Mouse (Mus musculus) heart, embryonic 16.5 days (tissue): ENCODE measurements around the gene Tanc2. TPM values are rescaled to one million over a fixed set of nuclear protein-coding genes. Genes with fewer than 3 reads are reported as not detected.
A peak's percentile ranks its signal among the peaks of the same experiment; 100 is the strongest.

Experiments used
- ATAC-seq: fragments of 200-750 bp; cut with Nextera tagmentation; replicated peaks from 2 replicates; pipeline ENCODE4 v1.8.0; 2017; ENCODE audit warnings: moderate number of reproducible peaks; ENCODE audit not compliant: insufficient read depth, low FRiP score; ENCODE audit errors: extremely low read depth
- H3K27ac ChIP-seq: fragments of 300-500 bp; sonication (generic); 2 replicates; pipeline ENCODE4 v1.5.1; 2014; ENCODE audit warnings: mild to moderate bottlenecking, low read length, control low read depth, moderate library complexity
- H3K27me3 ChIP-seq: fragments of 300-500 bp; sonication (generic); 2 replicates; pipeline ENCODE4 v1.6.1; 2014; ENCODE audit warnings: low read length, mixed read lengths; ENCODE audit not compliant: control insufficient read depth, insufficient read depth
- H3K36me3 ChIP-seq: fragments of 300-500 bp; sonication (generic); 2 replicates; pipeline ENCODE4 v1.6.1; 2014; ENCODE audit not compliant: control insufficient read depth, insufficient read depth
- H3K4me1 ChIP-seq: fragments of 300-500 bp; sonication (generic); 2 replicates; pipeline ENCODE4 v1.6.1; 2014; ENCODE audit warnings: low read length, mixed read lengths; ENCODE audit not compliant: control insufficient read depth, insufficient read depth
- H3K4me2 ChIP-seq: fragments of 300-500 bp; sonication (generic); 2 replicates; pipeline ENCODE4 v1.6.1; 2014; ENCODE audit warnings: low read depth, mild to moderate bottlenecking, control low read depth, low read length
- H3K4me3 ChIP-seq: fragments of 300-500 bp; sonication (generic); 2 replicates; pipeline ENCODE4 v1.5.1; 2014; ENCODE audit warnings: mild to moderate bottlenecking, control low read depth, low read length
- H3K9ac ChIP-seq: fragments of 300-500 bp; sonication (generic); 2 replicates; pipeline ENCODE4 v1.6.1; 2014; ENCODE audit warnings: low read length, control low read depth
- H3K9me3 ChIP-seq: fragments of 300-500 bp; sonication (generic); replicated peaks from 2 replicates; pipeline ENCODE4 v1.6.1; 2016; ENCODE audit warnings: low read length; ENCODE audit not compliant: control insufficient read depth
- WGBS: fragments of 180-500 bp; shearing (Covaris S2); extraction: QIAGEN DNeasy Blood & Tissue Kit; methylation state at CpG from one replicate; pipeline ENCODE4 v1.1.7; 2014; 5-methylcytosine and 5-hydroxymethylcytosine counted together
- polyA plus RNA-seq: library from polyadenylated mRNA; unstranded; fragments of >200 nt; fragmentation: Nextera tagmentation; extraction: Ambion mirVana; gene quantifications from 2 replicates; pipeline ENCODE4 v1.2.1, GENCODE M21; 2015

Tanc2 gene
- polyA plus RNA-seq, 1 experiment from 2014 or later, result 8.0 TPM

- Histone ChIP-seq H3K36me3 (no peaks in the 10 kb centered on the region), H3K4me3 (no peak overlapping the region), H3K4me2 (no peak overlapping the region), H3K9me3 (no peaks in the 10 kb centered on the region), H3K9ac (no peak overlapping the region), H3K4me1 (no peaks in the 10 kb centered on the region), H3K27me3 (no peaks in the 10 kb centered on the region; the same call in 1 of the 2 replicates), H3K27ac (no peak overlapping the region)
- no peak for ATAC-seq
- 55% methylated on average over 5 of the region's 5 CpGs for WGBS
Observed at GRCm38 (mm10) chr11:105934303-105934711, 344.5 kb downstream of the Tanc2 start.

- 61% methylated on average over 6 of the region's 6 CpGs for WGBS
- Histone ChIP-seq H3K9ac (no peak overlapping the region), H3K27ac (no peak overlapping the region), H3K36me3 (no peaks in the 10 kb centered on the region), H3K4me1 (no peaks in the 10 kb centered on the region), H3K27me3 (no peaks in the 10 kb centered on the region; the same call in 1 of the 2 replicates), H3K9me3 (no peaks in the 10 kb centered on the region), H3K4me3 (no peak overlapping the region), H3K4me2 (no peak overlapping the region)
- ATAC-seq, result no peak
Observed at GRCm38 (mm10) chr11:105934816-105935215, 345.0 kb downstream of the Tanc2 start.

GRCm38 (mm10) chr11:105935496-105935895 lies 345.7 kb downstream of the Tanc2 start:
- Histone ChIP-seq H3K36me3 (no peaks in the 10 kb centered on the region), H3K27ac (no peak overlapping the region), H3K9me3 (no peaks in the 10 kb centered on the region), H3K9ac (no peak overlapping the region), H3K4me3 (no peak overlapping the region), H3K4me1 (no peaks in the 10 kb centered on the region), H3K4me2 (no peak overlapping the region), H3K27me3 (no peaks in the 10 kb centered on the region; the same call in 1 of the 2 replicates)
- 89% methylated on average over 8 of the region's 8 CpGs for whole genome bisulfite sequencing
- ATAC-seq, result no peak

GRCm38 (mm10) chr11:105936200-105936599 lies 346.4 kb downstream of the Tanc2 start:
- H3K9ac ChIP-seq, result no peak overlapping the region
- no peak for ATAC-seq
- H3K4me1 ChIP-seq, result no peaks in the 10 kb centered on the region
- no peaks in the 10 kb centered on the region for H3K9me3 ChIP-seq
- 77% methylated on average over 6 of the region's 6 CpGs for WGBS
- no peak overlapping the region for H3K27ac ChIP-seq
- H3K4me3 ChIP-seq, result no peak overlapping the region
- peaks cover 3% of the 10 kb centered on the region; the same call in 1 of the 2 replicates for H3K27me3 ChIP-seq
- H3K4me2 ChIP-seq, result no peak overlapping the region
- no peaks in the 10 kb centered on the region for H3K36me3 ChIP-seq

- ATAC-seq, result no peak
- Histone ChIP-seq H3K36me3 (no peaks in the 10 kb centered on the region), H3K4me3 (no peak overlapping the region), H3K27ac (no peak overlapping the region), H3K9ac (no peak overlapping the region), H3K4me1 (no peaks in the 10 kb centered on the region), H3K27me3 (peaks cover 7% of the 10 kb centered on the region; the same call in 1 of the 2 replicates), H3K9me3 (no peaks in the 10 kb centered on the region), H3K4me2 (no peak overlapping the region)
- WGBS, result 83% methylated on average over 3 of the region's 3 CpGs
Observed at GRCm38 (mm10) chr11:105936974-105937373, 347.2 kb downstream of the Tanc2 start.

- no peak for ATAC-seq
- Histone ChIP-seq H3K4me1 (peaks cover 4% of the 10 kb centered on the region; the same call in 1 of the 2 replicates), H3K27me3 (peaks cover 11% of the 10 kb centered on the region; the same call in 1 of the 2 replicates), H3K9ac (no peak overlapping the region), H3K36me3 (no peaks in the 10 kb centered on the region), H3K4me2 (no peak overlapping the region), H3K4me3 (no peak overlapping the region), H3K27ac (no peak overlapping the region), H3K9me3 (no peaks in the 10 kb centered on the region)
- 67% methylated on average over 9 of the region's 9 CpGs for WGBS
Observed at GRCm38 (mm10) chr11:105938771-105939170, 349.0 kb downstream of the Tanc2 start.

- Histone ChIP-seq H3K27me3 (peaks cover 11% of the 10 kb centered on the region; the same call in 1 of the 2 replicates), H3K4me1 (peaks cover 13% of the 10 kb centered on the region), H3K27ac (no peak overlapping the region), H3K36me3 (no peaks in the 10 kb centered on the region), H3K4me3 (no peak overlapping the region), H3K4me2 (no peak overlapping the region), H3K9me3 (no peaks in the 10 kb centered on the region), H3K9ac (no peak overlapping the region)
- WGBS, result 72% methylated on average over 8 of the region's 8 CpGs
- ATAC-seq, result no peak
Observed at GRCm38 (mm10) chr11:105941973-105942372, 352.2 kb downstream of the Tanc2 start.

- no peaks in the 10 kb centered on the region for H3K36me3 ChIP-seq
- H3K9ac ChIP-seq, result peak overlapping the region; percentile 75
- peaks cover 11% of the 10 kb centered on the region; the same call in 1 of the 2 replicates for H3K27me3 ChIP-seq
- 0 out of 2 replicates have a peak, but pooled peaks have one; percentile 23 for ATAC-seq
- H3K4me3 ChIP-seq, result peak overlapping the region; percentile 70
- H3K9me3 ChIP-seq, result no peaks in the 10 kb centered on the region
- H3K27ac ChIP-seq, result peak overlapping the region; percentile 81
- peaks cover 15% of the 10 kb centered on the region for H3K4me1 ChIP-seq
- peak overlapping the region; percentile 99 for H3K4me2 ChIP-seq
- 6% methylated on average over 47 of the region's 47 CpGs for WGBS
Observed at GRCm38 (mm10) chr11:105943133-105944102, 353.6 kb downstream of the Tanc2 start.

- H3K27me3 ChIP-seq, result peaks cover 11% of the 10 kb centered on the region; the same call in 1 of the 2 replicates
- peak; percentile 64 for ATAC-seq
- under 1% methylated on average over 59 of the region's 59 CpGs for WGBS
Observed at GRCm38 (mm10) chr11:105944126-105944621, 354.4 kb downstream of the Tanc2 start.

More at GRCm38 (mm10) chr11:105944126-105944621, 354.4 kb downstream of the Tanc2 start:
- Histone ChIP-seq H3K27ac (peak overlapping the region; percentile 81), H3K9ac (peak overlapping the region; percentile 75), H3K4me3 (peak overlapping the region; percentile 70), H3K4me1 (peaks cover 15% of the 10 kb centered on the region), H3K9me3 (no peaks in the 10 kb centered on the region), H3K36me3 (no peaks in the 10 kb centered on the region), H3K4me2 (peak overlapping the region; percentile 99)
